ENCODE assay signal across 30 mouse cellular contexts in genomic region chr17:43628246-43628645, GRCm38 (mm10). TPM values are rescaled to one million over a fixed set of nuclear protein-coding genes. Genes with fewer than 3 reads are reported as not detected.
"Had no signal": no experiment of that assay in that cellular context is flagged by ENCODE, and none has a peak within 500 bp of the region (broad histone marks: within the 10 kb centered on the region; RNA-seq: fewer than 3 reads in every experiment).

No protein-coding gene starts in this region.

- ATAC-seq: forebrain, embryonic 13.5 days; forebrain, embryonic 14.5 days had no signal

- H3K4me2 ChIP-seq: embryonic facial prominence, embryonic 12.5 days; embryonic facial prominence, embryonic 15.5 days; forebrain, embryonic 15.5 days had no signal

- H3K9me3 ChIP-seq: embryonic facial prominence, embryonic 12.5 days; embryonic facial prominence, embryonic 15.5 days; forebrain, embryonic 13.5 days; forebrain, embryonic 15.5 days had no signal

- H3K27ac ChIP-seq: embryonic facial prominence, embryonic 10.5 days; embryonic facial prominence, embryonic 12.5 days; embryonic facial prominence, embryonic 13.5 days; embryonic facial prominence, embryonic 15.5 days; forebrain, embryonic 13.5 days; forebrain, embryonic 15.5 days; gastrocnemius, adult 2 months; heart, adult 2 months had no signal

- H3K36me3 ChIP-seq: embryonic facial prominence, embryonic 10.5 days; embryonic facial prominence, embryonic 12.5 days; embryonic facial prominence, embryonic 13.5 days; embryonic facial prominence, embryonic 15.5 days; forebrain, embryonic 15.5 days had no signal

- H3K9ac ChIP-seq: embryonic facial prominence, embryonic 12.5 days; embryonic facial prominence, embryonic 13.5 days; embryonic facial prominence, embryonic 15.5 days; forebrain, embryonic 13.5 days; forebrain, embryonic 15.5 days; forebrain, postnatal 0 days had no signal

- DNase-seq: cerebellum, adult 18-20 months; cerebellum, adult 2 months; cerebellum, adult 8-10 months; cerebellum, adult 9-10 months; cerebellum, adult 9-11 months; cerebellum, postnatal 10 days; cerebellum, postnatal 14 days; cerebellum, postnatal 25 days; cerebellum, postnatal 36 days; embryo, embryonic 11 days; forebrain, postnatal 0 days; gastrocnemius, adult 2 months; gastrocnemius, postnatal 10 days; gastrocnemius, postnatal 14 days; gastrocnemius, postnatal 25 days; gastrocnemius, postnatal 36 days; heart, adult 18-20 months; heart, adult 2 months had no signal

- H3K4me3 ChIP-seq: embryonic facial prominence, embryonic 12.5 days; embryonic facial prominence, embryonic 13.5 days; embryonic facial prominence, embryonic 15.5 days; erythroblast, embryonic 14.5 days; forebrain, embryonic 13.5 days; forebrain, embryonic 15.5 days; gastrocnemius, adult 2 months; heart, adult 2 months had no signal

RNA-seq across cellular contexts. Expression of gene Tdrd6, which starts 1.9 kb away (rescaled TPM):
- total RNA-seq: common myeloid progenitor, adult 5-6 weeks; gastrocnemius, adult 8-10 months; gastrocnemius, postnatal 25 days; gastrocnemius, postnatal 36 days; granulocyte monocyte progenitor cell, adult 5-6 weeks; heart, adult 18-20 months; heart, adult 2 months had no signal
- polyA plus RNA-seq: embryonic facial prominence, embryonic 11.5 days; erythroblast, embryonic 14.5 days had no signal

RNA-seq across cellular contexts. Expression of gene Slc25a27, which starts 38.8 kb away (rescaled TPM):
- polyA plus RNA-seq: erythroblast, embryonic 14.5 days had no signal

RNA-seq across cellular contexts. Expression of gene Cyp39a1, which starts 39.0 kb away (rescaled TPM):
- polyA plus RNA-seq: erythroblast, embryonic 14.5 days had no signal
